Mouse (Mus musculus): ENCODE results near the gene Lin7c. TPM values are rescaled to one million over a fixed set of nuclear protein-coding genes. Genes with fewer than 3 reads are reported as not detected.

Lin7c gene
- total RNA-seq, 1 experiment from 2014 or later, result 177 TPM

GRCm38 (mm10) chr2:109912216-109912615, 21.6 kb downstream of the Lin7c start:
- no peak for ATAC-seq (replicated peaks in 1 of 2; ENCODE audit: insufficient read depth in 1 of 2, low FRiP score in 2 of 2, low TSS enrichment in 1 of 2, low read depth in 1 of 2, poor library complexity in 2 of 2, severe bottlenecking in 2 of 2)

GRCm38 (mm10) chr2:109912766-109913165, 22.1 kb downstream of the Lin7c start:
- ATAC-seq (replicated peaks in 1 of 2; ENCODE audit: insufficient read depth in 1 of 2, low FRiP score in 2 of 2, low TSS enrichment in 1 of 2, low read depth in 1 of 2, poor library complexity in 2 of 2, severe bottlenecking in 2 of 2), result no peak

GRCm38 (mm10) chr2:109913241-109913640, 22.6 kb downstream of the Lin7c start:
- no peak for ATAC-seq (replicated peaks in 1 of 2; ENCODE audit: insufficient read depth in 1 of 2, low FRiP score in 2 of 2, low TSS enrichment in 1 of 2, low read depth in 1 of 2, poor library complexity in 2 of 2, severe bottlenecking in 2 of 2)

- no peak for ATAC-seq (replicated peaks in 1 of 2; ENCODE audit: insufficient read depth in 1 of 2, low FRiP score in 2 of 2, low TSS enrichment in 1 of 2, low read depth in 1 of 2, poor library complexity in 2 of 2, severe bottlenecking in 2 of 2)
These were observed 23.9 kb downstream of the Lin7c start for GRCm38 (mm10) chr2:109914601-109915000.

GRCm38 (mm10) chr2:109916782-109917495, 26.3 kb downstream of the Lin7c start:
- peak in 1 of 2 experiments; percentile 1; a peak in 1 of 4 replicates for ATAC-seq (replicated peaks in 1 of 2; ENCODE audit: insufficient read depth in 1 of 2, low FRiP score in 2 of 2, low TSS enrichment in 1 of 2, low read depth in 1 of 2, poor library complexity in 2 of 2, severe bottlenecking in 2 of 2)

GRCm38 (mm10) chr2:109917496-109918413, 27.1 kb downstream of the Lin7c start, which contains the start of gene Lgr4:
Gene Lgr4 (plus strand): TSS chr2:109917647.
- peak; percentile 98 to 99 for ATAC-seq (replicated peaks in 1 of 2; ENCODE audit: insufficient read depth in 1 of 2, low FRiP score in 2 of 2, low TSS enrichment in 1 of 2, low read depth in 1 of 2, poor library complexity in 2 of 2, severe bottlenecking in 2 of 2)

- no peak for ATAC-seq (replicated peaks in 1 of 2; ENCODE audit: insufficient read depth in 1 of 2, low FRiP score in 2 of 2, low TSS enrichment in 1 of 2, low read depth in 1 of 2, poor library complexity in 2 of 2, severe bottlenecking in 2 of 2)
These were observed 28.1 kb downstream of the Lin7c start for GRCm38 (mm10) chr2:109918592-109919262.

- no peak for ATAC-seq (replicated peaks in 1 of 2; ENCODE audit: insufficient read depth in 1 of 2, low FRiP score in 2 of 2, low TSS enrichment in 1 of 2, low read depth in 1 of 2, poor library complexity in 2 of 2, severe bottlenecking in 2 of 2)
These were observed 29.8 kb downstream of the Lin7c start for GRCm38 (mm10) chr2:109920471-109920870.

GRCm38 (mm10) chr2:109921298-109922035, 30.8 kb downstream of the Lin7c start:
- ATAC-seq (replicated peaks in 1 of 2; ENCODE audit: insufficient read depth in 1 of 2, low FRiP score in 2 of 2, low TSS enrichment in 1 of 2, low read depth in 1 of 2, poor library complexity in 2 of 2, severe bottlenecking in 2 of 2), result no peak

- no peak for ATAC-seq (replicated peaks in 1 of 2; ENCODE audit: insufficient read depth in 1 of 2, low FRiP score in 2 of 2, low TSS enrichment in 1 of 2, low read depth in 1 of 2, poor library complexity in 2 of 2, severe bottlenecking in 2 of 2)
These were observed 31.7 kb downstream of the Lin7c start for GRCm38 (mm10) chr2:109922306-109922705.

- ATAC-seq (replicated peaks in 1 of 2; ENCODE audit: insufficient read depth in 1 of 2, low FRiP score in 2 of 2, low TSS enrichment in 1 of 2, low read depth in 1 of 2, poor library complexity in 2 of 2, severe bottlenecking in 2 of 2), result no peak
These were observed 32.4 kb downstream of the Lin7c start for GRCm38 (mm10) chr2:109923031-109923430.

GRCm38 (mm10) chr2:109923945-109924344, 33.3 kb downstream of the Lin7c start:
- ATAC-seq (replicated peaks in 1 of 2; ENCODE audit: insufficient read depth in 1 of 2, low FRiP score in 2 of 2, low TSS enrichment in 1 of 2, low read depth in 1 of 2, poor library complexity in 2 of 2, severe bottlenecking in 2 of 2), result no peak

- ATAC-seq (replicated peaks in 1 of 2; ENCODE audit: insufficient read depth in 1 of 2, low FRiP score in 2 of 2, low TSS enrichment in 1 of 2, low read depth in 1 of 2, poor library complexity in 2 of 2, severe bottlenecking in 2 of 2), result no peak
These were observed 36.3 kb downstream of the Lin7c start for GRCm38 (mm10) chr2:109926984-109927383.

GRCm38 (mm10) chr2:109927446-109927845, 36.8 kb downstream of the Lin7c start:
- ATAC-seq (replicated peaks in 1 of 2; ENCODE audit: insufficient read depth in 1 of 2, low FRiP score in 2 of 2, low TSS enrichment in 1 of 2, low read depth in 1 of 2, poor library complexity in 2 of 2, severe bottlenecking in 2 of 2), result no peak

GRCm38 (mm10) chr2:109927876-109928275, 37.2 kb downstream of the Lin7c start:
- ATAC-seq (replicated peaks in 1 of 2; ENCODE audit: insufficient read depth in 1 of 2, low FRiP score in 2 of 2, low TSS enrichment in 1 of 2, low read depth in 1 of 2, poor library complexity in 2 of 2, severe bottlenecking in 2 of 2), result no peak

- no peak for ATAC-seq (replicated peaks in 1 of 2; ENCODE audit: insufficient read depth in 1 of 2, low FRiP score in 2 of 2, low TSS enrichment in 1 of 2, low read depth in 1 of 2, poor library complexity in 2 of 2, severe bottlenecking in 2 of 2)
These were observed 38.1 kb downstream of the Lin7c start for GRCm38 (mm10) chr2:109928791-109929190.

GRCm38 (mm10) chr2:109929256-109929655, 38.6 kb downstream of the Lin7c start:
- no peak for ATAC-seq (replicated peaks in 1 of 2; ENCODE audit: insufficient read depth in 1 of 2, low FRiP score in 2 of 2, low TSS enrichment in 1 of 2, low read depth in 1 of 2, poor library complexity in 2 of 2, severe bottlenecking in 2 of 2)
